Mouse (Mus musculus) spleen, postnatal 14 days (tissue): Measurements from ENCODE around the gene Abcg4.
A peak's percentile ranks its signal among the peaks of the same experiment; 100 is the strongest.

Experiments used
- DNase-seq, 2 experiments: peaks; one replicate each; pipeline ENCODE4 v3.0.0; 2021 to 2022; ENCODE audit warnings: low spot score in 2 of 2

Abcg4 gene

DNA sequence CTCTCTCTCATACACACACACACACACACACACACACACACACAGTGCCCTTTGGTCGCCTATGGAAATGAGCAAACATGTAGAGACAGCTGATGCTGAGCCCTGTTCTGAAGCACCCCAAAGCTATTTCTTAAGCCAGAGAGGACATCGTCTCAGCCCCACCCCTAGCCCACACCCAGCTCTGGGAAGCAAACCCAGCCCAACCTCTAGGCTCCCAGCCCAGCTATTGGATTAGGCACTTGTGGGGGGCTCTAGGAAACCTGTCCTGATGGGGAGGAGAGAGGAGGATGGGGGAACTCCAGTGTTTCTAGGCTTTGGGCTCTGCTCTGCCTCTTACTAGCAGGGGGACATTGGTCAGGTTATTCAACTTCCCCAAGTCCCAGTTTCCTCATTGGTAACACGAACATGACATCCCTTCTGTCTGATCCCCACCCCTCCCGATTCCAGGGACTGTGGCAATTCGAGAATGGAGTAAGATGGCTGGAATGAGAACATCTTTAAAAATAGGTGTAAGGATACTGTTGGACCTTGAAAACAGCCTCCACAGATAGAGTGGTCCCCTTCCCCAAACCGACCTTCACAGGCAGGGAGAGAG lies 2.1 kb downstream of the Abcg4 start:
- peak; percentile 41 to 48 for DNase-seq

- DNase-seq = no peak
Measured at GRCm38 (mm10) chr9:44283183-44283582, 5.2 kb downstream of the Abcg4 start.

GRCm38 (mm10) chr9:44269973-44270372 lies 18.4 kb downstream of the Abcg4 start:
- no peak for DNase-seq

- DNase-seq = peak in 1 of 2 experiments; percentile 57
Measured at GRCm38 (mm10) chr9:44269077-44269476, 19.3 kb downstream of the Abcg4 start.

DNA sequence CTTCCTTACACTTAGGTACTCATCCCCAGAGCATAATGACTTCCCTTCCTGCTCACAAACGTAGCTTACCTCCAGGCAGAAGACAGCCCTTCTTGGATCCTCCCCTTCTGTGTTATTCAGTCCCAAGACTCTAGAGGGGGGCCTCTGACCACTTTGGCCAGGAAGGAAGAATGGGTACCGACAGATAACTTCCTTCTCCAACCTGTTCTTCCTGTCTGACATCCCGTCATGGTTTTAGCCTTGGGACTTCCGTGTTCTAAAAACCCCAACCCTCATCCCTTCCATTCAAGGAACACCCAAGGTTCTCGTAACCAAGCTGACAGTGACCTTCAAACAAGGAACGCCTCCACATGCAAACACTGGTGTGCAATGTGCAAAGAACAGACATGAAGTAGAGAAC lies 20.0 kb downstream of the Abcg4 start, which contains the start of gene Nlrx1:
Nlrx1 (minus strand) TSS at position 168 of the 400 bp plus-strand sequence.
- DNase-seq = no peak

DNA sequence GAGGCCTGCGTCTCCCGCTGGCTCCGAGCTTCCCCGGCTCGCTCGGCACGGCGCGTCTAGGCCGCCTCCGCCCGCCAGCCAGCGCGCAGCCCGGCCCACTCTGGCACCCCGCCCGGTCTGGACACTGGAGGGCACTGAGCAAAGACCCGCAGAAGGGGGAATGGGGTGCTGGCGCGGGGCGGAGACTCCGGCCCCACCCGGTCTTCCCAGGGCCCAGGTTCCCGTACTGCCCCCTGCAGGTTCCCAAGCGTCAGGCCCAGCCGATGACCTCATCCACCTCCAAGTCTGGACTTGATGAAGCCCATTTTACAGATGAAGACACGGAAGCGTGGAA lies 20.4 kb downstream of the Abcg4 start:
- DNase-seq = peak; percentile 75 to 79

GRCm38 (mm10) chr9:44267319-44268026 lies 20.9 kb downstream of the Abcg4 start:
- no peak for DNase-seq

GRCm38 (mm10) chr9:44266478-44267226 lies 21.8 kb downstream of the Abcg4 start:
- no peak for DNase-seq

GRCm38 (mm10) chr9:44261388-44261787 lies 27.0 kb downstream of the Abcg4 start:
- DNase-seq = no peak

DNA sequence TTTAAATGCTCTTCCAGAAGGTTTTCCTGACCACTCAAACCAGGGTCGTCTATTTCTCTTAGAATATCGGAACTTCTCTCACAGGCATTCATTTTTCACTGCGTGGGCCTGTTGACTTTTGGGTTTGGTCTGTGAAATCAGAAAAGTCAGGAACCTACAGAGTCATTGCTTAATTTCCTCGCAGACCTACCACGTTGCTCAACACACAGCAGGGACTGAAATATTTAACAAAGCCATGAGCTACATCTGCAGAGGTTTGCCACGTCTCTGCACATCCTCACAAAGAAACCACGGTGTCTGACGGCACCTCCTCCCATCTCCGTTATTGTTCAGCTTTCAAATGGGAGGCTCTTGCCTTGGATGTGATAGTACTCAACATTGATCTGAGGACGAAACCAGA lies 29.4 kb downstream of the Abcg4 start:
- DNase-seq = no peak

GRCm38 (mm10) chr9:44256213-44256612 lies 32.2 kb downstream of the Abcg4 start:
- no peak for DNase-seq

GRCm38 (mm10) chr9:44255136-44255521 lies 33.3 kb downstream of the Abcg4 start:
- DNase-seq = no peak

DNA sequence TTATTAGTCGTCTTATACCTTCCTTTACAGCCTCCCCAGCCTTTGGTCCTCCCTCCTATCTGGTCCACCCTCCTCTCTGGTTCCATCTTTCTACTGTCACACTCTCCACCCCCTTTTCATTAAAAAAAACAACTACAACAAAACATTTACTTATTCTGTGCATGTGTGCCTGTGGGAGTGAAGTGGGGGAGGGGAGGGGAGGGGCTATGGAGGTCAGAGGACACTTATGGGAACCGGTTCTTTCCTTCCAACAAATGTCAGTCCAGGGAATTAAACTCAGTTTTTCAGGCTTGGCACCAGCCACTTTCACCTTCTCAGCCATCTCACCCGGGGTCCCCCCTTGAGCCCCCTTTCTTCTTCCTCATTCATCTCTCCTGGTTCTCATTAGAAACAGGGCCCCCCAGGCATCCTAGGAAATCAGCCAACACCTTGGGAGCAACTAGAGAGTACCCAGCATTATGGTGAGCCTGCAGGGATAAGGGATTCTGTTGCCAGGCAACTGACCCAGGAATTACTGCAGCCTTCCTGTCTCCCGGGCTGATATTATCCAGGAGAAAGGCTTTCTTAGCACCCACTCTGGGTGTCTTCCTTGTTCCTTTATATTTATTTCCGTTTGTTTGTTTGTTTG lies 33.8 kb downstream of the Abcg4 start:
- DNase-seq = no peak

DNA sequence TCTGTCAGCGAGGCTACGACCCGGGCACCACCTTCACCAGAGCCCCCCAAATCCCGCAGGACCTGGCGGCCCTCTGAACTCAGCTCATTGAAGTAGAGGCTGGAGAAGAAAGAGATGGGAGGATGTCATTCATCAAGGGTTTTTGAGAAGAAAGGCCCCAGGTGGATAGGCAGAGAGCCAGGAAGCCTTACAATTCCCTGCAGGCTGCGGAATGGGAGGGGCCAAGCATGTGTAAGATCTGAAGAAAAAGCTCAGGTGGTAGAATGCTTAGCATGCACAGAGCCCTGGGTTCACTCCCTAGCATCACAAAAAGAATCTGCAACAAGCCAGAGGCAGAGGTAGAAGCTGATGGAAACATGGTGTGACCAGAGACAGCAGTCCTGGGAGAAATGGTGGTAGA lies 35.0 kb downstream of the Abcg4 start:
- DNase-seq = no peak

DNA sequence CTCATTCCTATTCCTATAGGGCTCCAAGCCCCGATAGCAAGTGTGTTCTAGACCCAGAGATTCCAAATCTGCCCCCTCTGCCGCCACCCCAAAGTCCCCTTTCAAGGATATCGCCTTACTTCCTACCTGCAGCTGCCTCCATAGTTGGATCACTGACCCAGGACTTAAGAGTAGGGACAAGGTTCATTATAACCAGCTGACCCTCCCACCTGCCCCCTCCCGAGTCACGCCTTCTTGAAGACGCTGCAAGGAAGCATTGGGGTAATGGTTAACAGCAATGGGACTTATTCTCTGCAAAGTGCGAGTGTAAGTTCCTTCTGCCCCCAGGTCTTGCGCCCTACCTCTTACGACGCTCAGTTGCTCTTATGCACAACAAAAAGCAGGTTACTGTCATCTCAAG lies 37.1 kb downstream of the Abcg4 start, which contains the start of gene Pdzd3:
Pdzd3 (minus strand) TSS at position 158 of the 400 bp plus-strand sequence.
- DNase-seq = no peak

GRCm38 (mm10) chr9:44250445-44250844 lies 38.0 kb downstream of the Abcg4 start:
- no peak for DNase-seq

- peak; percentile 40 to 47 for DNase-seq
Measured at GRCm38 (mm10) chr9:44249181-44250146, 39.0 kb downstream of the Abcg4 start.

GRCm38 (mm10) chr9:44247907-44248306 lies 40.5 kb downstream of the Abcg4 start:
- no peak for DNase-seq

GRCm38 (mm10) chr9:44243621-44244020 lies 44.8 kb downstream of the Abcg4 start:
- no peak for DNase-seq

- no peak for DNase-seq
Measured at GRCm38 (mm10) chr9:44241418-44241817, 47.0 kb downstream of the Abcg4 start.

GRCm38 (mm10) chr9:44240911-44241310 lies 47.5 kb downstream of the Abcg4 start:
- no peak for DNase-seq
